Mouse (Mus musculus) embryonic facial prominence, embryonic 13.5 days (tissue): ENCODE measurements around the gene Uncx. TPM values are rescaled to one million over a fixed set of nuclear protein-coding genes. Genes with fewer than 3 reads are reported as not detected.
A peak's percentile ranks its signal among the peaks of the same experiment; 100 is the strongest.

ENCODE experiments used
- ATAC-seq: fragments of 200-750 bp; cut with Nextera tagmentation; 2 replicates; pipeline ENCODE4 v1.8.0; 2017; ENCODE audit warnings: low read depth; ENCODE audit not compliant: insufficient number of reproducible peaks, insufficient read depth, low FRiP score, low TSS enrichment
- H3K27ac ChIP-seq: fragments of 300-500 bp; sonication (generic); 2 replicates; pipeline ENCODE4 v1.5.1; 2015; ENCODE audit warnings: moderate library complexity, mild to moderate bottlenecking, inconsistent platforms
- H3K27me3 ChIP-seq: fragments of 300-500 bp; sonication (generic); 2 replicates; pipeline ENCODE4 v1.6.1; 2015; ENCODE audit warnings: mild to moderate bottlenecking, inconsistent platforms
- H3K36me3 ChIP-seq: fragments of 300-500 bp; sonication (generic); 2 replicates; pipeline ENCODE4 v1.6.1; 2015; ENCODE audit warnings: mild to moderate bottlenecking, inconsistent platforms
- H3K4me1 ChIP-seq: fragments of 300-500 bp; sonication (generic); 2 replicates; pipeline ENCODE4 v1.6.1; 2015; ENCODE audit warnings: inconsistent platforms
- H3K4me2 ChIP-seq: fragments of 300-500 bp; sonication (generic); 2 replicates; pipeline ENCODE4 v1.6.1; 2015; ENCODE audit warnings: moderate library complexity, mild to moderate bottlenecking, inconsistent platforms
- H3K4me3 ChIP-seq: fragments of 300-500 bp; sonication (generic); 2 replicates; pipeline ENCODE4 v1.5.1; 2015; ENCODE audit warnings: mild to moderate bottlenecking, inconsistent platforms
- H3K9ac ChIP-seq: fragments of 300-500 bp; sonication (generic); 2 replicates; pipeline ENCODE4 v1.6.1; 2015; ENCODE audit warnings: mild to moderate bottlenecking, inconsistent platforms
- H3K9me3 ChIP-seq: fragments of 300-500 bp; sonication (generic); 2 replicates; pipeline ENCODE4 v1.6.1; 2016; ENCODE audit warnings: inconsistent platforms
- WGBS: fragments of 180-500 bp; shearing (Covaris S2); methylation state at CpG from one replicate; pipeline ENCODE4 v1.1.7; 2015; ENCODE audit warnings: mixed read lengths; 5-methylcytosine and 5-hydroxymethylcytosine counted together
- polyA plus RNA-seq: library from polyadenylated mRNA; unstranded; fragments of >200 nt; fragmentation: Nextera tagmentation; extraction: Ambion mirVana; gene quantifications from 2 replicates; pipeline ENCODE4 v1.2.1, GENCODE M21; 2015

Gene Uncx
- 2.3 and 4.4 TPM in 2 replicates for polyA plus RNA-seq

GRCm38 (mm10) chr5:139543214-139543613, at the start of gene Uncx:
Gene Uncx, plus strand, starts transcription at chr5:139543494.
- Histone ChIP-seq H3K9ac (peak within 1 kb of the TSS; percentile 40; the same call in 1 of the 2 replicates), H3K4me1 (peaks cover 21% of the 10 kb centered on the region), H3K27ac (no peak within 1 kb of the TSS), H3K36me3 (no peaks in the 10 kb centered on the region), H3K9me3 (no peaks in the 10 kb centered on the region), H3K27me3 (peaks cover 98% of the 10 kb centered on the region), H3K4me2 (peak within 1 kb of the TSS; percentile 36; the same call in 1 of the 2 replicates), H3K4me3 (peak within 1 kb of the TSS; percentile 24)
- WGBS: 0% methylated on average over 15 of the region's 15 CpGs
- ATAC-seq: no peak

- no peak overlapping the region for H3K4me2 ChIP-seq
- H3K36me3 ChIP-seq: no peaks in the 10 kb centered on the region
- H3K4me3 ChIP-seq: no peak overlapping the region
- peaks cover 4% of the 10 kb centered on the region; the same call in 1 of the 2 replicates for H3K27me3 ChIP-seq
- no peak for ATAC-seq
- H3K9me3 ChIP-seq: no peaks in the 10 kb centered on the region
- 0 out of 2 replicates have a peak, but pooled peaks cover 2% of the 10 kb centered on the region for H3K4me1 ChIP-seq
- H3K9ac ChIP-seq: no peak overlapping the region
- 60% methylated on average over 5 of the region's 5 CpGs for WGBS
- no peak overlapping the region for H3K27ac ChIP-seq
Measured at GRCm38 (mm10) chr5:139493690-139494089, 49.6 kb upstream of the Uncx start.

GRCm38 (mm10) chr5:139495019-139495669, 48.1 kb upstream of the Uncx start:
- H3K4me1 ChIP-seq: 0 out of 2 replicates have a peak, but pooled peaks cover 2% of the 10 kb centered on the region
- WGBS: 60% methylated on average over 22 of the region's 22 CpGs
- H3K4me3 ChIP-seq: no peak overlapping the region
- no peak overlapping the region for H3K4me2 ChIP-seq
- no peaks in the 10 kb centered on the region for H3K36me3 ChIP-seq
- no peak overlapping the region for H3K9ac ChIP-seq
- H3K9me3 ChIP-seq: no peaks in the 10 kb centered on the region
- no peak overlapping the region for H3K27ac ChIP-seq
- H3K27me3 ChIP-seq: peaks cover 4% of the 10 kb centered on the region; the same call in 1 of the 2 replicates
- no peak for ATAC-seq

GRCm38 (mm10) chr5:139496939-139497338, 46.4 kb upstream of the Uncx start:
- H3K9me3 ChIP-seq: no peaks in the 10 kb centered on the region
- no peak for ATAC-seq
- 46% methylated on average over 5 of the region's 5 CpGs for WGBS
- H3K4me3 ChIP-seq: no peak overlapping the region
- H3K9ac ChIP-seq: no peak overlapping the region
- H3K36me3 ChIP-seq: no peaks in the 10 kb centered on the region
- no peak overlapping the region for H3K27ac ChIP-seq
- peaks cover 4% of the 10 kb centered on the region; the same call in 1 of the 2 replicates for H3K27me3 ChIP-seq
- 0 out of 2 replicates have a peak, but pooled peaks cover 2% of the 10 kb centered on the region for H3K4me1 ChIP-seq
- no peak overlapping the region for H3K4me2 ChIP-seq

- Histone ChIP-seq H3K27ac (no peak overlapping the region), H3K36me3 (no peaks in the 10 kb centered on the region), H3K27me3 (peaks cover 11% of the 10 kb centered on the region), H3K4me1 (0 out of 2 replicates have a peak, but pooled peaks cover 2% of the 10 kb centered on the region), H3K9me3 (no peaks in the 10 kb centered on the region), H3K9ac (no peak overlapping the region), H3K4me2 (no peak overlapping the region), H3K4me3 (no peak overlapping the region)
- no peak for ATAC-seq
- 68% methylated on average over 5 of the region's 5 CpGs for WGBS
Measured at GRCm38 (mm10) chr5:139498791-139499190, 44.5 kb upstream of the Uncx start.

DNA sequence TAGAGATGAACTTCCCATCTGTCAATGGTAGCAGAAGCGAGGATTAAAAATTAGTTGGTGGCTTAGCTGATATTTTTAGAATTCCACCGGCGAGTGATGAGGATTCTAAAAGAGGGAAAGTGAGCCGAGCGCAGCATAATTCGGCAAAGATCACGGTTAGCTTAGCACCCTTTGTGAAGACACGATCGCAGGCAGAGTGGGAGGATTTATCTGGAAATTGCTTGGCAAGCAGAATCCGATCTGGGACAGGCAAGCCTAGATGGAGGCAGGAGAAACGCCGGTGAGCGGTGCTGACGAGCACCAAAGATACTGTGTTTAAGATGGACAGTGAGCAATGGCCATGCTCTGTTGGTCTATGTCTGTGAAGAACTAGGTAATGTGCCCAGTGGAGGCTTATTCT, 41.0 kb upstream of the Uncx start:
- Histone ChIP-seq H3K9ac (no peak overlapping the region), H3K36me3 (no peaks in the 10 kb centered on the region), H3K9me3 (no peaks in the 10 kb centered on the region), H3K27ac (no peak overlapping the region), H3K4me3 (no peak overlapping the region), H3K4me2 (no peak overlapping the region), H3K4me1 (no peaks in the 10 kb centered on the region), H3K27me3 (peaks cover 23% of the 10 kb centered on the region)
- no peak for ATAC-seq
- 83% methylated on average over 14 of the region's 14 CpGs for whole genome bisulfite sequencing

- Histone ChIP-seq H3K4me1 (no peaks in the 10 kb centered on the region), H3K4me3 (no peak overlapping the region), H3K4me2 (no peak overlapping the region), H3K36me3 (no peaks in the 10 kb centered on the region), H3K27ac (no peak overlapping the region), H3K9me3 (no peaks in the 10 kb centered on the region), H3K27me3 (peaks cover 31% of the 10 kb centered on the region), H3K9ac (no peak overlapping the region)
- 6% methylated on average over 12 of the region's 14 CpGs for WGBS
- ATAC-seq: no peak
Measured at GRCm38 (mm10) chr5:139505073-139505606, 38.2 kb upstream of the Uncx start.

DNA sequence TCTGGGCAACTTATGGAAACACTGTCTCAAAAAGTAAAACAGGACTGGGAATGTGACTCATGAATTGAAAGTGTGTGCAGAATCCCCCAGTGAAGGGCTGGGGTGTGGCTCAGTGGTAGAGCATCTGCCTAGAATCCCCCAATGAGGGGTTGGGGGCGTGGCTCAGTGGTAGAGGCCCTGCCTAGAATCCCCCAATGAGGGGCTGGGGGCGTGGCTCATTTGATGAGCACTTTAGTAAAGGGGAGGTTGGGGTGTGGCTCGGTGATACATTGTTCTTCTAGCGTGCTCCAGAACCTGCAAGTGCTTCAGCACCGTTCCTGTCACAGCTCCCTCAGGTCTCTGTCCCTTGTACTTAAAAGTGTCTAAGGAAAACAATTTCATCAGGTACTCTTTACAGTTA, 37.1 kb upstream of the Uncx start:
- Histone ChIP-seq H3K4me3 (no peak overlapping the region), H3K9ac (no peak overlapping the region), H3K4me2 (no peak overlapping the region), H3K36me3 (no peaks in the 10 kb centered on the region), H3K27me3 (peaks cover 37% of the 10 kb centered on the region), H3K27ac (no peak overlapping the region), H3K4me1 (no peaks in the 10 kb centered on the region), H3K9me3 (no peaks in the 10 kb centered on the region)
- ATAC-seq: no peak
- 23% methylated on average over 5 of the region's 5 CpGs for WGBS

- no peak overlapping the region for H3K4me2 ChIP-seq
- H3K4me1 ChIP-seq: no peaks in the 10 kb centered on the region
- no peaks in the 10 kb centered on the region; the same call in 1 of the 2 replicates for H3K9me3 ChIP-seq
- H3K9ac ChIP-seq: no peak overlapping the region
- H3K4me3 ChIP-seq: no peak overlapping the region
- ATAC-seq: no peak
- no peak overlapping the region for H3K27ac ChIP-seq
- H3K36me3 ChIP-seq: no peaks in the 10 kb centered on the region
- 15% methylated on average over 17 of the region's 17 CpGs for WGBS
- H3K27me3 ChIP-seq: peaks cover 23% of the 10 kb centered on the region
Measured at GRCm38 (mm10) chr5:139510682-139511366, 32.5 kb upstream of the Uncx start.

DNA sequence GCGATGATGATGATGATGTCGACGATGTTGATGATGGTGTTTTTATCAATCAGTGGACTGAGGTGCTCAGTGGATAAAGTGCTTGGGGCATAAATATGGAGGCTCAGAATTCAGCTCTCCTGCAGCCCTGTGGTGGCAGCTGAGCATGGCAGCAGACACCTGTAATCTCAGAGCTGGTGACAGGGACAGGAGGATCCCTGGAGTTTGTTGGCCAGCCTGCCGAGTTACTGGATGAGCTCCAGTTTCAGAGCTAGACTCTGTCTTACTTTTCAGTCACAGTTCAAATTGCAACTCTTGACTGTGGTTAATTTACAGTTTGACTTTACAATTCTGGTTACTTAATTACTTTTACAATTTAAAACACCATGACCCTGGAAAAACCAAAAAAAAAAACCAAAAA, 31.1 kb upstream of the Uncx start:
- no peak overlapping the region for H3K27ac ChIP-seq
- H3K27me3 ChIP-seq: peaks cover 18% of the 10 kb centered on the region
- 88% methylated on average over 4 of the region's 4 CpGs for WGBS
- no peak overlapping the region for H3K9ac ChIP-seq
- no peak overlapping the region for H3K4me3 ChIP-seq
- no peaks in the 10 kb centered on the region for H3K36me3 ChIP-seq
- H3K4me1 ChIP-seq: no peaks in the 10 kb centered on the region; the same call in 1 of the 2 replicates
- no peak for ATAC-seq
- no peaks in the 10 kb centered on the region; the same call in 1 of the 2 replicates for H3K9me3 ChIP-seq
- H3K4me2 ChIP-seq: no peak overlapping the region

DNA sequence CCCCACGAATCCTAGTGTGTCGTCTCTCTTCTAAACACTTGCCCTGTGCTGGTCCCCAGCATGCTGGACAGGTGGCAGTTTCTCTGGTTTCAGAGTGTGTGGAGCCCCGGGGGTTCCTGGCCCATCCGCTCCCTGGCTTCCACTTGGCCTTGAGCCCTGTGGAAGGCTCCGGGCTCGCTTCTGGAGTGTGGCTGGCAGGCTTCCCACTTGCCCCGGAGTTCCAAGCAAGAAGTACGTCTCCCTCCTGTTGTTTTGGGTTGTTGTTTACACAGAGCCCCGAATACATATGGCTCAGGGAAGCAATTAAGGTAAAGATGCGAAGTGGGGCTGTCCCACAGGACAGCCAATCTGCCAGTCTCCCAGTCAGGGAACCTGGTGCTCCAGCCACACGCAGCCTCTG, 27.0 kb upstream of the Uncx start:
- Histone ChIP-seq H3K9ac (no peak overlapping the region), H3K4me1 (peaks cover 7% of the 10 kb centered on the region), H3K4me3 (no peak overlapping the region), H3K27me3 (peaks cover 8% of the 10 kb centered on the region), H3K9me3 (no peaks in the 10 kb centered on the region; the same call in 1 of the 2 replicates), H3K4me2 (no peak overlapping the region), H3K36me3 (no peaks in the 10 kb centered on the region), H3K27ac (no peak overlapping the region)
- WGBS: 33% methylated on average over 11 of the region's 11 CpGs
- no peak for ATAC-seq
